Comparison of ENCODE assay signal across 8 mouse cellular contexts in genomic region chr10:71285126-71285580, GRCm38 (mm10). TPM values are rescaled to one million over a fixed set of nuclear protein-coding genes. Genes with fewer than 3 reads are reported as not detected.
DNase-seq lines count a peak whose midpoint lies in the region; ATAC-seq and TF ChIP-seq lines count a peak whose summit lies in the region.

Ube2d1 (minus strand) TSS chr10:71285262.

- no peaks in the 10 kb centered on the region for H3K36me3 ChIP-seq in hindbrain, embryonic 16.5 days (ENCODE audit: control insufficient read depth, insufficient read depth, low read length)

- peak within 1 kb of the TSS; percentile 67 for H3K4me2 ChIP-seq in hindbrain, embryonic 16.5 days (ENCODE audit: low read length)

- peak within 1 kb of the TSS; percentile 97 for H3K27ac ChIP-seq in gastrocnemius, adult 2 months
- peak within 1 kb of the TSS; percentile 83 for H3K27ac ChIP-seq in hindbrain, embryonic 16.5 days (ENCODE audit: low read depth, low read length)

- TF ChIP-seq CTCF in gastrocnemius, adult 2 months (IDR thresholded peaks at IDR 0.05) = peak; percentile 30; the same call in 1 of the 2 replicates

- under 1% methylated on average over 47 of the region's 50 CpGs for WGBS in hindbrain, embryonic 16.5 days

- DNase-seq in R1 (ENCODE audit: low read depth, low spot score) = peak; percentile 84
- DNase-seq in cerebellum, postnatal 25 days = peak; percentile 96 to 98
- DNase-seq in gastrocnemius, adult 2 months = peak; percentile 96
- peak; percentile 87 to 91 for DNase-seq in left cerebral cortex, adult 8-10 months (ENCODE audit: low spot score in 2 of 2)
- peak; percentile 96 for DNase-seq in right cerebral cortex, adult 18-20 months
- DNase-seq in urinary bladder, adult 2 months (ENCODE audit: low spot score) = peak; percentile 89

- peaks cover 16% of the 10 kb centered on the region for H3K4me1 ChIP-seq in hindbrain, embryonic 16.5 days (ENCODE audit: control insufficient read depth, insufficient read depth, low read depth, low read length)

- intact Hi-C loops in gastrocnemius, adult 2 months (cut with DNase I) = loop anchor here (5.0 kb wide), 1 partner anchor 48 kb away; the partner anchor contains the start of gene Tfam

- H3K9me3 ChIP-seq in hindbrain, embryonic 16.5 days (ENCODE audit: control insufficient read depth, low read length) = no peaks in the 10 kb centered on the region

- peak within 1 kb of the TSS; percentile 80 for H3K4me3 ChIP-seq in gastrocnemius, adult 2 months
- H3K4me3 ChIP-seq in hindbrain, embryonic 16.5 days (ENCODE audit: low read length) = peak within 1 kb of the TSS; percentile 70

- H3K27me3 ChIP-seq in hindbrain, embryonic 16.5 days (replicated peaks; ENCODE audit: control insufficient read depth, insufficient read depth, low read length) = no peaks in the 10 kb centered on the region

- ATAC-seq in hindbrain, embryonic 16.5 days = peak; percentile 96
- peak; percentile 98 for ATAC-seq in megakaryocyte, adult 5-6 weeks (ENCODE audit: poor library complexity, severe bottlenecking)

- H3K9ac ChIP-seq in hindbrain, embryonic 16.5 days (ENCODE audit: low read depth, low read length) = peak within 1 kb of the TSS; percentile 88

RNA-seq across cellular contexts. Expression of gene Ube2d1, which starts in this region (rescaled TPM):
- 100 to 1,000 TPM; 162 to 211 TPM for total RNA-seq in gastrocnemius, adult 2 months (2021)
- 153 and 166 TPM in 2 replicates for polyA plus RNA-seq in hindbrain, embryonic 16.5 days (2015; fragmentation: Nextera tagmentation; extraction: Ambion mirVana)
- 10 to 100 TPM; 44.2 to 53.7 (median 48.5) TPM for total RNA-seq in left cerebral cortex, adult 8-10 months (2022)
- total RNA-seq in megakaryocyte, adult 5-6 weeks (2015) = 87.2 and 91.7 TPM in 2 replicates
- total RNA-seq in megakaryocyte, adult 5-6 weeks (2017) = 17.7 and 18.7 TPM in 2 replicates
- 79.4 and 103 TPM in 2 replicates for polyA plus RNA-seq in urinary bladder, adult 2 months (2012; rRNA removed)

Comparison
In these comparisons a context has a peak if more than half of its experiments do, and no peak if none do; other contexts are left out.
1. Peak in every context shown above with its lines: DNase-seq, ATAC-seq, H3K4me3 ChIP-seq and H3K27ac ChIP-seq.